Mouse (Mus musculus) liver, embryonic 13.5 days (tissue): ENCODE measurements around the gene Chaf1a. TPM values are rescaled to one million over a fixed set of nuclear protein-coding genes. Genes with fewer than 3 reads are reported as not detected.

ENCODE experiments used
- polyA plus RNA-seq: library from polyadenylated mRNA; unstranded; fragments of >200 nt; fragmentation: Nextera tagmentation; extraction: Ambion mirVana; gene quantifications from 2 replicates; pipeline ENCODE4 v1.2.1, GENCODE M21; 2015

Chaf1a gene
- polyA plus RNA-seq, 1 experiment from 2014 or later = 19.8 TPM

Other genes with a start within 250 kb of the Chaf1a start
- gene Zfp119a, start 161.5 kb upstream of the Chaf1a start, polyA plus RNA-seq = 2.1 and 3.1 TPM in 2 replicates
- gene Zfp959, start 148.3 kb upstream of the Chaf1a start, polyA plus RNA-seq = 6.5 and 7.7 TPM in 2 replicates
- gene Zfp119b, start 90.9 kb upstream of the Chaf1a start, polyA plus RNA-seq = 2.4 and 2.6 TPM in 2 replicates
- 4.6 and 5.0 TPM in 2 replicates for gene Ebi3, start 87.8 kb upstream of the Chaf1a start, polyA plus RNA-seq
- 11.4 and 12.7 TPM in 2 replicates for gene Yju2, start 81.3 kb upstream of the Chaf1a start, polyA plus RNA-seq
- gene Shd, start 70.0 kb upstream of the Chaf1a start, polyA plus RNA-seq = 0.22 and 0.34 TPM in 2 replicates
- 0.56 and 0.69 TPM in 2 replicates for gene Fsd1, start 53.9 kb upstream of the Chaf1a start, polyA plus RNA-seq
- 1.5 and 1.8 TPM in 2 replicates for gene Stap2, start 34.9 kb upstream of the Chaf1a start, polyA plus RNA-seq
- gene Mpnd, start 34.7 kb upstream of the Chaf1a start, polyA plus RNA-seq = 13.5 and 14.5 TPM in 2 replicates
- 48.0 and 50.9 TPM in 2 replicates for gene Sh3gl1, start 3.8 kb upstream of the Chaf1a start, polyA plus RNA-seq
- gene Ubxn6, start 34.6 kb downstream of the Chaf1a start, polyA plus RNA-seq = 14.2 and 15.6 TPM in 2 replicates
- 59.0 and 64.9 TPM in 2 replicates for gene Hdgfl2, start 39.2 kb downstream of the Chaf1a start, polyA plus RNA-seq
- not detected in 2 replicates for gene Plin4, start 69.4 kb downstream of the Chaf1a start, polyA plus RNA-seq
- 0.23 and 0.32 TPM in 2 replicates for gene Plin5, start 77.2 kb downstream of the Chaf1a start, polyA plus RNA-seq
- gene Lrg1, start 81.6 kb downstream of the Chaf1a start, polyA plus RNA-seq = 0.36 and 0.43 TPM in 2 replicates
- gene Sema6b, start 99.9 kb downstream of the Chaf1a start, polyA plus RNA-seq = 0.51 and 0.55 TPM in 2 replicates
- 2.7 and 2.9 TPM in 2 replicates for gene Tnfaip8l1, start 122.0 kb downstream of the Chaf1a start, polyA plus RNA-seq
- gene Mydgf, start 143.5 kb downstream of the Chaf1a start, polyA plus RNA-seq = 59.2 and 66.7 TPM in 2 replicates
- gene Dpp9, start 178.5 kb downstream of the Chaf1a start, polyA plus RNA-seq = 19.6 and 23.0 TPM in 2 replicates
- 6.1 and 7.1 TPM in 2 replicates for gene Fem1a, start 216.4 kb downstream of the Chaf1a start, polyA plus RNA-seq
- 2.3 and 2.7 TPM in 2 replicates for gene Ticam1, start 236.3 kb downstream of the Chaf1a start, polyA plus RNA-seq